Mouse (Mus musculus): ENCODE measurements around the gene Psmd5. TPM values are rescaled to one million over a fixed set of nuclear protein-coding genes. Genes with fewer than 3 reads are reported as not detected.

The Psmd5 gene
- polyA plus RNA-seq, 1 experiment, result 4.2 TPM

DNA sequence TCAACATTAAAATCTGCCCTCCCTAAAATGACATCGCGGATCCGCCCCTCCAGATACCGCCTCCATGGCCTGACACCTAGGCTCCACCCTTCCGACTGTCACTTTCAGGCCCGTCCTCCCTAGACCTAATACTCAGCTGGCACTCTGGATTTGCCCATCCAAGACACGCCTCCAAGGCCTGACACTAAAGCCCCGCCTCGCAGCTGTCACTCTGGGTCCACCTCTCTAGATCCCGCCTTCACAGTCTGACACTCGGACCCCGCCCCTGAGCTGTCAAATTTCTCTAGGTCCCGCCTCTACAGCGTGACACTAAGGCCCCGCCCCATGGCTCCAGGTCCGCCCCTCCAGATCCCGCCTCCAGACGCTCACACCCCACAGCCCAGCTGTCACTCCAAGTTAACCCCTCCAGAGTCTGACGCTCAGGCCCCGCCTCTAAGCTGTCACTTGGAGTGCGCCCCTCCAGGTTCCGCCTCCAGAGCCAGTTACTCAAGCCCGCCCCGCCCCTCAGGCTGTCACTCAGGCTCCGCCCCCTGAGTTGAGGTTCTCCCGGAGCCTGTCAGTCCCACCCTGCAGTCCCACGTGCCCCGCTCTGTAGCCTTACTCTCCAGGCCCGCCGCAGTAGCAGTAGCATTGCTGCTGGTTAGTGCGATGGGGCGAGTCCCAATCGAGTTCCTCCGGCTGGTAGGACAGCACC lies 30.2 kb upstream of the Psmd5 start:
- no peaks in the 10 kb centered on the region for H3K36me3 ChIP-seq (ENCODE audit: control insufficient read depth, insufficient read depth, low read length)
- peaks cover 13% of the 10 kb centered on the region for H3K4me1 ChIP-seq (ENCODE audit: control insufficient read depth, insufficient read depth, insufficient read length, low read length)
- peak overlapping the region; percentile 67 for H3K4me3 ChIP-seq (ENCODE audit: low read depth, low read length)
- under 1% methylated on average over 34 of the region's 34 CpGs for WGBS
- no peak for TF ChIP-seq POLR2A (IDR thresholded peaks at IDR 0.05; ENCODE audit: low read depth, low read length)
- no peak for TF ChIP-seq CTCF (IDR thresholded peaks at IDR 0.05; ENCODE audit: extremely low read depth, insufficient read length, insufficient replicate concordance, low read depth, low read length)
- peak overlapping the region; percentile 64 for H3K27ac ChIP-seq (ENCODE audit: insufficient read depth, low read depth, low read length)
- no peaks in the 10 kb centered on the region for H3K27me3 ChIP-seq (ENCODE audit: control insufficient read depth, insufficient read depth, low read length)

GRCm38 (mm10) chr2:34903652-34904405 lies 29.1 kb upstream of the Psmd5 start:
- WGBS, result 83% methylated on average over 4 of the region's 4 CpGs
- Histone ChIP-seq H3K27ac (ENCODE audit: insufficient read depth, low read depth, low read length) (no peak overlapping the region), H3K4me3 (ENCODE audit: low read depth, low read length) (no peak overlapping the region), H3K4me1 (ENCODE audit: control insufficient read depth, insufficient read depth, insufficient read length, low read length) (peaks cover 13% of the 10 kb centered on the region), H3K36me3 (ENCODE audit: control insufficient read depth, insufficient read depth, low read length) (no peaks in the 10 kb centered on the region), H3K27me3 (ENCODE audit: control insufficient read depth, insufficient read depth, low read length) (no peaks in the 10 kb centered on the region)
- TF ChIP-seq CTCF (IDR thresholded peaks at IDR 0.05; ENCODE audit: extremely low read depth, insufficient read length, insufficient replicate concordance, low read depth, low read length), result no peak
- no peak for TF ChIP-seq POLR2A (IDR thresholded peaks at IDR 0.05; ENCODE audit: low read depth, low read length)

- Histone ChIP-seq H3K36me3 (ENCODE audit: control insufficient read depth, insufficient read depth, low read length) (no peaks in the 10 kb centered on the region), H3K4me3 (ENCODE audit: low read depth, low read length) (no peak overlapping the region), H3K4me1 (ENCODE audit: control insufficient read depth, insufficient read depth, insufficient read length, low read length) (peaks cover 13% of the 10 kb centered on the region), H3K27ac (ENCODE audit: insufficient read depth, low read depth, low read length) (no peak overlapping the region), H3K27me3 (ENCODE audit: control insufficient read depth, insufficient read depth, low read length) (no peaks in the 10 kb centered on the region)
- TF ChIP-seq CTCF (IDR thresholded peaks at IDR 0.05; ENCODE audit: extremely low read depth, insufficient read length, insufficient replicate concordance, low read depth, low read length) (no peak), POLR2A (IDR thresholded peaks at IDR 0.05; ENCODE audit: low read depth, low read length) (no peak)
- 92% methylated on average over 7 of the region's 7 CpGs for WGBS
These were observed 28.4 kb upstream of the Psmd5 start for GRCm38 (mm10) chr2:34903191-34903590.

DNA sequence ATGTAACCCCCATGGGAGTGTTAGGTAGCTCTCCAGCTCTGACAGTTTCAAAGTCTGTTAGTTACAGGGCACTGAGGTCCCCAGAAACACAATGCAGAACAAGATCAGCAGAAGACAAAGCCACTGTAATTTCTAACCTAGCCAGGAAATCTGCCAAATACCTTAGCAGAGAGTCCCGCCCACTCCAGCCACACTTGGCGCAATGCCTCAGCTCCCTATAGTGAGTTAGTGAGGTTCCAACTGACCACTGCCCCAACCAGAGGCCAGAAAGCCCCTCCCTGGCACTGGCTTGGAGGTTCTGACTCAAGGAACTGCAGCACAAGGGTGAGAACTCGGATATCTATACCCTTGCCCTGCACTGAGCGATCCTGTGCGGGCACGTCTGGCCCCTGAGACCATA lies 28.0 kb upstream of the Psmd5 start:
- H3K4me3 ChIP-seq (ENCODE audit: low read depth, low read length), result no peak overlapping the region
- WGBS, result 71% methylated on average over 6 of the region's 6 CpGs
- H3K4me1 ChIP-seq (ENCODE audit: control insufficient read depth, insufficient read depth, insufficient read length, low read length), result peaks cover 13% of the 10 kb centered on the region
- H3K27me3 ChIP-seq (ENCODE audit: control insufficient read depth, insufficient read depth, low read length), result no peaks in the 10 kb centered on the region
- TF ChIP-seq POLR2A (IDR thresholded peaks at IDR 0.05; ENCODE audit: low read depth, low read length) (no peak), CTCF (IDR thresholded peaks at IDR 0.05; ENCODE audit: extremely low read depth, insufficient read length, insufficient replicate concordance, low read depth, low read length) (no peak)
- H3K27ac ChIP-seq (ENCODE audit: insufficient read depth, low read depth, low read length), result no peak overlapping the region
- no peaks in the 10 kb centered on the region for H3K36me3 ChIP-seq (ENCODE audit: control insufficient read depth, insufficient read depth, low read length)

GRCm38 (mm10) chr2:34901726-34902125 lies 27.0 kb upstream of the Psmd5 start:
- H3K27ac ChIP-seq (ENCODE audit: insufficient read depth, low read depth, low read length), result no peak overlapping the region
- H3K27me3 ChIP-seq (ENCODE audit: control insufficient read depth, insufficient read depth, low read length), result no peaks in the 10 kb centered on the region
- H3K4me1 ChIP-seq (ENCODE audit: control insufficient read depth, insufficient read depth, insufficient read length, low read length), result peaks cover 13% of the 10 kb centered on the region
- 82% methylated on average over 4 of the region's 4 CpGs for WGBS
- H3K36me3 ChIP-seq (ENCODE audit: control insufficient read depth, insufficient read depth, low read length), result no peaks in the 10 kb centered on the region
- TF ChIP-seq POLR2A (IDR thresholded peaks at IDR 0.05; ENCODE audit: low read depth, low read length) (no peak), CTCF (IDR thresholded peaks at IDR 0.05; ENCODE audit: extremely low read depth, insufficient read length, insufficient replicate concordance, low read depth, low read length) (no peak)
- H3K4me3 ChIP-seq (ENCODE audit: low read depth, low read length), result no peak overlapping the region

- no peaks in the 10 kb centered on the region for H3K36me3 ChIP-seq (ENCODE audit: control insufficient read depth, insufficient read depth, low read length)
- no peak overlapping the region for H3K27ac ChIP-seq (ENCODE audit: insufficient read depth, low read depth, low read length)
- no peak overlapping the region for H3K4me3 ChIP-seq (ENCODE audit: low read depth, low read length)
- peaks cover 12% of the 10 kb centered on the region for H3K4me1 ChIP-seq (ENCODE audit: control insufficient read depth, insufficient read depth, insufficient read length, low read length)
- TF ChIP-seq POLR2A (IDR thresholded peaks at IDR 0.05; ENCODE audit: low read depth, low read length) (no peak), CTCF (IDR thresholded peaks at IDR 0.05; ENCODE audit: extremely low read depth, insufficient read length, insufficient replicate concordance, low read depth, low read length) (no peak)
- no peaks in the 10 kb centered on the region for H3K27me3 ChIP-seq (ENCODE audit: control insufficient read depth, insufficient read depth, low read length)
- WGBS, result 42% methylated on average over 1 of the region's 1 CpGs
These were observed 25.6 kb upstream of the Psmd5 start for GRCm38 (mm10) chr2:34900412-34900811.

DNA sequence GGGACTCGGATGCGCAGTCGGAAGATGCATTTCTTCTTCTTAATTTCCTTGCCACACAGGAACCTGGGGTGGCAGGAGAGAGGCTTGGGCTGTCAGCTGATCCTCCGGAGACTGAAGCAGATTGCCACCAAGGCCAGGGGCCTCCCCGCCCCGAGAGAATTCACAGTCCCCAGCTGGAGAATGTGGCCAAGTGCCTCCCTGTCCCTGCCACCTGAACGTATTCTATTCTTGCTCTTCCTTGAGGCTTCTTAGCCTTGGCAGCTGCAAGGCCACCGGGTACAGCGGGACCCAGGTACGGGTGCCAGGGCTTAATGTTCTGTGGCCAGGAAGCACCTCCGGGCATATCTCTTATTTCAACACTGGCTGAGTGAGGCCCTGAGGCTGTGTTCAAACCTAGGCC lies 24.9 kb upstream of the Psmd5 start:
- Histone ChIP-seq H3K36me3 (ENCODE audit: control insufficient read depth, insufficient read depth, low read length) (no peaks in the 10 kb centered on the region), H3K4me1 (ENCODE audit: control insufficient read depth, insufficient read depth, insufficient read length, low read length) (peaks cover 11% of the 10 kb centered on the region; the same call in 1 of the 2 replicates), H3K27ac (ENCODE audit: insufficient read depth, low read depth, low read length) (no peak overlapping the region), H3K27me3 (ENCODE audit: control insufficient read depth, insufficient read depth, low read length) (no peaks in the 10 kb centered on the region), H3K4me3 (ENCODE audit: low read depth, low read length) (no peak overlapping the region)
- WGBS, result 84% methylated on average over 11 of the region's 11 CpGs
- TF ChIP-seq CTCF (IDR thresholded peaks at IDR 0.05; ENCODE audit: extremely low read depth, insufficient read length, insufficient replicate concordance, low read depth, low read length) (no peak), POLR2A (IDR thresholded peaks at IDR 0.05; ENCODE audit: low read depth, low read length) (no peak)
